Mouse (Mus musculus) testis, adult 2 months (tissue): ENCODE results near the gene Gsdma.

Source experiments
- CTCF ChIP-seq: fragments of 200-500 bp; IDR thresholded peaks from 2 replicates; pipeline ENCODE4 v1.5.1; 2012; ENCODE audit warnings: low read depth, mild to moderate bottlenecking, inconsistent platforms, low read length, moderate library complexity; ENCODE audit not compliant: control insufficient read depth, insufficient read depth, insufficient replicate concordance
- POLR2A ChIP-seq: fragments of 200-500 bp; IDR thresholded peaks from 2 replicates; pipeline ENCODE4 v1.6.1; 2012; ENCODE audit warnings: low read depth, mild to moderate bottlenecking, inconsistent platforms, low read length, moderate library complexity; ENCODE audit not compliant: control insufficient read depth

- TF ChIP-seq POLR2A (no peak), CTCF (no peak)
These were observed 18.2 kb upstream of the Gsdma start for GRCm38 (mm10) chr11:98645946-98646345.
